Mouse (Mus musculus): ENCODE measurements at regions not wholly inside any gene's neighbourhood (a gene's known extent, or its start where the extent isn't known, plus 50 kb on each side); places are given as distances from the start of the nearest gene placed in this dataset.
A peak's percentile ranks its signal among the peaks of the same experiment; 100 is the strongest.

DNA sequence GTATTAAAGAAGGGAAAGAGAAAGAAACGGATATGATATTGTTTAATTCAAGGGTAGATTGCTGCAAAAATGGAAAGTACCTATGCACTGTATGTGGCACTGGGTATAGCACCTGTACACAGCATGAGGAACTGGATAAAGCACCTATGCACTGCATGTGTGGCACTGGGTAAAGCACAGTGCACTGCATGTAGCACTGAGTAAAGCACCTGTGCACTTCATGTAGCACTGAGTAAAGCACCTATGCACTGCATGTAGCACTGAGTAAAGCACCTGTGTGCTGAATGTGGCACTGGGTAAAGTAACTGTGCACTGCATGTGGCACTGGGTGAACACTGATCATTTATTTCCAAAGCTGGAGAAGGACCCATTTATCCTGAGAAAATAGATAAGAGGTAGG lies 280.2 kb upstream of the Fam49a start:
- Histone ChIP-seq H3K27ac (no peak overlapping the region), H3K4me2 (replicated peaks) (no peak overlapping the region), H3K4me3 (no peak overlapping the region), H3K9me3 (no peaks in the 10 kb centered on the region), H3K9ac (no peak overlapping the region), H3K27me3 (replicated peaks) (no peaks in the 10 kb centered on the region), H3K36me3 (no peaks in the 10 kb centered on the region), H3K4me1 (no peaks in the 10 kb centered on the region)
- WGBS, result 81% methylated on average over 1 of the region's 1 CpGs
- no peak for ATAC-seq (ENCODE audit: low FRiP score, low read depth)

DNA sequence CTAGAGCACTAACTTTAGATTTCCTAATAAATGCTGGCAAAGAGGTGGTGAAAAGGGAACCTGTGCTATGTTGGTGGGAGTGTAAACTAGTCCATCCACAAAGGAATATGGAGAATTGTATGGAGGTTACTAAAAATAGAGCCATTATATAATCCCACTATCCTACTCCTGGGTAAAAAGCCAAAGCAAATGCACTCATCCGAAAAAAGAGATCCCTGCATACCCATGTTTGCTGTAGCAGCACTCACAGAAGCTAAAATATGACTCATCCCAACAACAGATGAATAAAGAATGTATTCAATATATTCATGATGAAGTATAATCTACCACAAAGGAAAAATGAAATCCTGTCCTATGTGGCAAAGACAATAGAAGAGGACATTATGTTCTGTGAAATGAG lies 268.4 kb upstream of the Fam49a start:
- no peaks in the 10 kb centered on the region for H3K9me3 ChIP-seq
- 87% methylated on average over 1 of the region's 1 CpGs for WGBS

DNA sequence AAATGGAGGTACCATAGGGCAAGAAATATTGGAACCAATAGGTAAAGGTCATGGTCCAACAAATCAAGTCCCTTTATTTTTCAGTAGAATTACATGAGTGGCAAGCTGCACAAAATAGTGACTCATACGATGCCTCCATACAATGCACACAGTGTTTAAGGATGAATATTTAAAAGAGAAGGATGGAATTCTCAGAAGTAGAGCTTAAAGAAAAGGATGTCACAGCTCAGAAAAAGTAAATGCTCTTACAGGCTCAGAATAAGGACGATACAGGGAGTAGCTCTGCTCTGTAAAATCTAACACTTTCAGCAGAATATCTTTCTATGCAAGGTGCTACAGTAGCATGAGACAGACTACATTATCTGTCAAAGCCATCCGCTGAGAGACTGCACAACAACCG lies 262.7 kb upstream of the Fam49a start:
- WGBS, result 82% methylated on average over 4 of the region's 4 CpGs
- Histone ChIP-seq H3K4me3 (no peak overlapping the region), H3K4me1 (no peaks in the 10 kb centered on the region), H3K27me3 (replicated peaks) (no peaks in the 10 kb centered on the region), H3K4me2 (replicated peaks) (no peak overlapping the region), H3K36me3 (no peaks in the 10 kb centered on the region), H3K9ac (no peak overlapping the region), H3K9me3 (no peaks in the 10 kb centered on the region), H3K27ac (no peak overlapping the region)
- no peak for ATAC-seq (ENCODE audit: low FRiP score, low read depth)

More for the DNA sequence above, 268.4 kb upstream of the Fam49a start:
- Histone ChIP-seq H3K4me1 (no peaks in the 10 kb centered on the region), H3K9ac (no peak overlapping the region), H3K27me3 (replicated peaks) (no peaks in the 10 kb centered on the region), H3K4me3 (no peak overlapping the region), H3K27ac (no peak overlapping the region), H3K4me2 (replicated peaks) (no peak overlapping the region), H3K36me3 (no peaks in the 10 kb centered on the region)
- no peak for ATAC-seq (ENCODE audit: low FRiP score, low read depth)

DNA sequence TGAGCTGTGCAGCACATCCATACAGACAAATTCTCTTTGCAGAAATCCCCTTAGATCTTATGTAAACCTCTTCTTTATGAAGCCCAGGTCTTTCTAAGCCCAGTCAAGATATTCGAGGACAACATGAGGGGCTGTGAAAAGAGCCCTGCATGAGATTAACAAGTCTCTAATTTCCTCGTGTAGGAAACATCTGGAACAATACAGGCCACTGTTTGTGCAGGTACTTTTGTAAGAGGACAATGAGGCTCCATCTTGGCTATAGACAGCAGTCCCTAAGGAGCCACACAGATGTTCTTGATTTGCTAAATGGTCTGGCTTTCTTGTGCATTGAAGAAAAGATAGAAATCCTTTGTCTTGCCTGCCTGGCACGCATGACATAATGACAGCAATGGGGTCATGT lies 259.5 kb upstream of the Fam49a start:
- H3K4me1 ChIP-seq, result no peaks in the 10 kb centered on the region
- no peak overlapping the region for H3K27ac ChIP-seq
- H3K27me3 ChIP-seq (replicated peaks), result no peaks in the 10 kb centered on the region
- H3K9ac ChIP-seq, result no peak overlapping the region
- no peak overlapping the region for H3K4me3 ChIP-seq
- WGBS, result 36% methylated on average over 3 of the region's 3 CpGs
- H3K36me3 ChIP-seq, result no peaks in the 10 kb centered on the region
- no peak overlapping the region for H3K4me2 ChIP-seq (replicated peaks)
- H3K9me3 ChIP-seq, result no peaks in the 10 kb centered on the region
- no peak for ATAC-seq (ENCODE audit: low FRiP score, low read depth)

DNA sequence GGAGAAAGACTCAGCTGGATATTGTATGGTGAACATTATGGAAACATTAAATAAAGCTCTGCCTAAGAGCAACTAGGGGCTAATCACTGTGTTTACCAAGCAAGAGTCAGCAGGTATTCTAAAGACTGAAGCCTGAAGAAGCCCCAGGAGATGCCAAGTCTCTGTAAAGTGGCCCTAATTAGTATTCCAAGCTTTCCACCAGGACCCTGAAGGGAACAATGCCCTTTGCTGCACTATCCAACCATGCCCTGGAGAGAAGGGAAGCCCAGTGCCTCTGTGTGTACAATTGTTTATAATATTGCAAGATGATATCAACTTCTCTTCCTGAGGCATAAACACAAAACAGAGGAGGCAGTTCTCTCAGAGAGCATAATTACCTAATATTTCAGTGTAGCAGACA lies 251.3 kb upstream of the Fam49a start:
- no peak overlapping the region for H3K4me2 ChIP-seq (replicated peaks)
- H3K4me3 ChIP-seq, result no peak overlapping the region
- no peak overlapping the region for H3K9ac ChIP-seq
- no peaks in the 10 kb centered on the region for H3K36me3 ChIP-seq
- no peaks in the 10 kb centered on the region for H3K9me3 ChIP-seq
- no peaks in the 10 kb centered on the region for H3K27me3 ChIP-seq (replicated peaks)
- no peak for ATAC-seq (ENCODE audit: low FRiP score, low read depth)
- H3K27ac ChIP-seq, result no peak overlapping the region
- no peaks in the 10 kb centered on the region for H3K4me1 ChIP-seq

DNA sequence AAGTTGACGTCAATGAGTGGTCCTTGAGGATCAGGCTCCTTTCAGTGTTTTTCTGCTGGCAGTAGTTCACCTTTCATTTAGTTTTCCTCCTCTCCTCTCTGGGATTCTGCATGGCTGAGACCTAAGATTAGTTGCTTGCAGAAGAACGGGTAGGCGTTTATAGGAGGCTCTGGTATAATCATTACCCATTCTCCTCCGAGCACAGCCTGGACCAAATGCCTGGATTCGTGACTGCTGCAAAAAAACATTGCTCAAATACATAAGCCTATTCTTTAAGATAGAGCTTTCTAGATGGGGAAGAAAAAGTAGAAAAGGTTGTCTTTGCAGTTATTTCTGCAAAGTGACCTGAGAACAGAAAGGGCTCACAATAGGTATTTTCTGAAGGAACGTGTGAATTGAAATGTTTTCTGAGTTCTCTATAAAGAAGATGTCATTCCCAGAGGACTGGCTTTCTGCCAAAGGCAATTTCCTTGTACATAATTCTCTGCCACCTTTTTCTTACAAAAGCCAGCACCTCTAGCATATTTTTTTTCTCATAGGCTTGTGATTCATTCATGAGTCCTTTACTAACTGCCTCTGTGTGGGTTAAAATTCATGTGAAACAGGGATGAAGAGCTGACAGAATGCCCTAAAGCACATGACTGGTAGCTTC lies 238.0 kb upstream of the Fam49a start:
- Histone ChIP-seq H3K27me3 (replicated peaks) (no peaks in the 10 kb centered on the region), H3K36me3 (no peaks in the 10 kb centered on the region), H3K4me3 (no peak overlapping the region), H3K4me1 (no peaks in the 10 kb centered on the region), H3K27ac (no peak overlapping the region), H3K9ac (no peak overlapping the region), H3K9me3 (no peaks in the 10 kb centered on the region), H3K4me2 (replicated peaks) (no peak overlapping the region)
- 87% methylated on average over 6 of the region's 6 CpGs for WGBS
- no peak for ATAC-seq (ENCODE audit: low FRiP score, low read depth)

DNA sequence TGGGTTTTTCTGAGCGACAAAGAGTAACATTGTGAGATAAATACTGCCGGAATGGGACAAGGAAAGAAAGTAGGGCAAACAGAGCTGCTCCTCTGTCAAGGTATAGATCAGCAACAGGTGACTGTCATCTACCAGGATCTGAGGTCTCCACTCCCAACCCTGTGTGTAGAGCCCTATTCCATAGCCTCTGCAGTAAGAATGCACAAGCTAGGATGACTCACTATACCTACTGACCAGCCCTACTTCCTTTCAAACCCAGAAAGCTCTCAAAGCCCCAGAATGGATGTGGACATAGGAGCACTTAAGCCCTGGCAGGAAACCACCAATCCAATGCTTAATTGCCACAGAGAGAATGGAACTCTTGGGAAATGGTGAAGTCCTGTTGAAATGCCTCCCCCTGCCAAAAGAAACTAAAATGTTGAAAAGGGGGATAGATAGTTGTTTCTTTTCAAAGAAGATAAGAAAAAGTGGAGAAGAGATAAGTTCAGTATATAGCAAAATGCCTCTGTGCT lies 231.8 kb upstream of the Fam49a start:
- Histone ChIP-seq H3K9ac (no peak overlapping the region), H3K4me1 (no peaks in the 10 kb centered on the region), H3K4me2 (replicated peaks) (no peak overlapping the region), H3K4me3 (no peak overlapping the region), H3K36me3 (no peaks in the 10 kb centered on the region), H3K27me3 (replicated peaks) (no peaks in the 10 kb centered on the region), H3K9me3 (no peaks in the 10 kb centered on the region), H3K27ac (no peak overlapping the region)
- 76% methylated on average over 2 of the region's 2 CpGs for WGBS
- ATAC-seq (ENCODE audit: low FRiP score, low read depth), result no peak

DNA sequence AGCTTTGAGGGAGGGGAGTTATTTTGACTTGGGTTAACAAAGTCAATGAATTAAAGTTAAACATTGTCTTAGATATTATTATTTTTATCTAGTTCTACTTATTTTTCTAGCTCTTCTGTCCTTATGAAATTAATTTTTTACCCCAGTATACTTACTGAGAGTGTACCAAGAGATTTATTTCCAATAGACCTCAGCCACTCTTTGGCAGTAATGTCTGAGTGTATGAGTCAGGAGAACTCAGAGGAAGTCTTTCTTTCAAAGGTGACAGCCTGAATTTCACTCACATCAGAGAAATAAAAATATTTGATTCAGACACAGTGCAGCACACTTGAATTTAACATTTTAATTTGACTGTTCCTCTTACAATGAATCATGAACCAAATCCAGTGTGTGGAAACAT lies 227.4 kb upstream of the Fam49a start:
- no peaks in the 10 kb centered on the region for H3K27me3 ChIP-seq (replicated peaks)
- no peaks in the 10 kb centered on the region for H3K4me1 ChIP-seq
- ATAC-seq (ENCODE audit: low FRiP score, low read depth), result no peak
- no peaks in the 10 kb centered on the region for H3K9me3 ChIP-seq
- H3K27ac ChIP-seq, result no peak overlapping the region
- H3K4me2 ChIP-seq (replicated peaks), result no peak overlapping the region
- no peak overlapping the region for H3K4me3 ChIP-seq
- no peaks in the 10 kb centered on the region for H3K36me3 ChIP-seq
- H3K9ac ChIP-seq, result no peak overlapping the region

DNA sequence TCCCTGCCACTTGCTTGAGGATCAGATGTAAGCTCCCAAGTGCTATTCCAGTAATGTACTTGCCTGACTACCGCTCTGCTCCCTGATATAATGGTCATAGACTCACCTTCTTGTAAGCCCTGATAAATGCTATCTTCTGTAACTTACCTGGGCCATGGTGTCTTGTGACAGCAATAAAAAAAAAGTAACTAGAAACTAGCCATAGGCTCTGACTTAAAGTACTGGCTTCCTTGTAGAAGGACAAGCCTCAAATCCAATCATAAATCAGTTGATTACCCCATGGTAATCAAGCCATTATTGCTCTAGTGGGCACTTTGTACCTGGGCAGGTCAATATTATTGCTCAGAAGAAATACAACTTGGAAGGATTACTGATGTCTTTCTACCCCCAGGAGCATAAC lies 222.7 kb upstream of the Fam49a start:
- 89% methylated on average over 1 of the region's 1 CpGs for WGBS
- Histone ChIP-seq H3K36me3 (no peaks in the 10 kb centered on the region), H3K4me1 (no peaks in the 10 kb centered on the region), H3K27me3 (replicated peaks) (no peaks in the 10 kb centered on the region), H3K4me2 (replicated peaks) (no peak overlapping the region), H3K27ac (no peak overlapping the region), H3K9me3 (no peaks in the 10 kb centered on the region), H3K9ac (no peak overlapping the region), H3K4me3 (no peak overlapping the region)
- ATAC-seq (ENCODE audit: low FRiP score, low read depth), result no peak

DNA sequence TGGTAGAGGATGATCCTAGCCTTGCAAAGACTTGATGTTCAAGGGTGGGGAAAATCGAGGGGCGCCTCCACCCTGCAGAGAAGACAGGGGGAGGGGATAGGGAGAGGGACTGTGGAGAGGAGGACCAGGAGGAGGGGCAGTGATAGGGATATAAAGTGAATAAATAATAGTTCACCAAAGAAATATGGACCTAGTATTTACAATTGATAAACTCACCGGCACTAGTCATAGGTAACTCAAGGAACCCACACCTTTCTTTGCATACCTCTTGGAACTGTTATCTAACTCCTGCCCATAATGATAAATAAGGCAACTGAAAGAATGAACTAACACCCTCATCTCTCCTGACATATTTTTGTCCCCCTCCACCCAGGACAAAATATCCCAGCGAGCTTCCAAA lies 199.7 kb upstream of the Fam49a start:
- H3K4me1 ChIP-seq, result no peaks in the 10 kb centered on the region
- no peak overlapping the region for H3K4me3 ChIP-seq
- no peak overlapping the region for H3K9ac ChIP-seq
- H3K36me3 ChIP-seq, result no peaks in the 10 kb centered on the region
- 88% methylated on average over 4 of the region's 4 CpGs for WGBS
- H3K27ac ChIP-seq, result no peak overlapping the region
- H3K9me3 ChIP-seq, result no peaks in the 10 kb centered on the region
- no peak for ATAC-seq (ENCODE audit: low FRiP score, low read depth)
- no peak overlapping the region for H3K4me2 ChIP-seq (replicated peaks)
- no peaks in the 10 kb centered on the region for H3K27me3 ChIP-seq (replicated peaks)

DNA sequence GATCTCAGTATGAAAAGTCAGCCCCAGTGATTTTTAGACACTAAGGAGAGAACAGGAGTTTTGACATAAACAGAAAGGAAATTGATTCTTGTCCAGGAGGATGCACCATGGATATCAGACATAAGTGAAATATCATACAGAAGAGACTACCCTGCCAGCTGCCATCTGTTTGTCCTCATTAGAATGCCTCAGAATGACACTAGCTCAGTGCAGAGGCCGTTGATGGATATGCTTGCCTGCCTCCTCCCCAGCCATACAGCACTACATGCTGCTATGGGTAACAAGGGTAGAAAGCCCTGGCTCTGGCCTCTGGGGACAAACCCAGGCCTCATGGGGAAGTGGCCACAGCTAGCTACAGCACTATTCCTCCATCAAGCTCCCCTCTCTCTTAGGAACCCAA lies 198.0 kb upstream of the Fam49a start:
- 0 out of 2 replicates have a peak, but pooled peaks have one; percentile 41 for ATAC-seq (ENCODE audit: low FRiP score, low read depth)
- no peak overlapping the region for H3K27ac ChIP-seq
- H3K4me2 ChIP-seq (replicated peaks), result no peak overlapping the region
- no peaks in the 10 kb centered on the region for H3K36me3 ChIP-seq
- H3K4me3 ChIP-seq, result no peak overlapping the region
- WGBS, result 46% methylated on average over 1 of the region's 1 CpGs
- H3K9ac ChIP-seq, result no peak overlapping the region
- no peaks in the 10 kb centered on the region for H3K27me3 ChIP-seq (replicated peaks)
- no peaks in the 10 kb centered on the region for H3K9me3 ChIP-seq
- no peaks in the 10 kb centered on the region for H3K4me1 ChIP-seq

DNA sequence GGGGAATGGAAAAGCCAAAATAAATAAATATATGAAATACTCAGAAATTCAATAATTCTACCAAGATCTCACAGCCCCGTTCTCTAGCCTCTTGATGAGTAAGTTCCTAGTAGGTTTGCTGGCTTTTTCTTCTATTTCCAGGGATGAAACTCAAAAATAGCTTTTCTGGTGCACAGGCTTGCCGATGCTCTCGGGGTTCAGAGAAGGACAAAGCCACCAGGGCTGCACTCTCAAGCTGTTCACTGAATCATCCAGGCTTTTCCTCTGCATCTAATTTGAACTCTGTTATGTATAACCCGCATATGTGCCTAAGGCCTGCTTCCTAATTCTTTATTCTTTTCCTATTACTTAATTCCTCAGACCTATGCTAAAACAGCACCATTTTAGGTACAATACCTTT lies 197.5 kb upstream of the Fam49a start:
- H3K27ac ChIP-seq, result no peak overlapping the region
- no peak overlapping the region for H3K4me2 ChIP-seq (replicated peaks)
- WGBS, result 85% methylated on average over 4 of the region's 4 CpGs
- ATAC-seq (ENCODE audit: low FRiP score, low read depth), result no peak
- H3K27me3 ChIP-seq (replicated peaks), result no peaks in the 10 kb centered on the region
- H3K9ac ChIP-seq, result no peak overlapping the region
- no peaks in the 10 kb centered on the region for H3K9me3 ChIP-seq
- no peaks in the 10 kb centered on the region for H3K4me1 ChIP-seq
- H3K36me3 ChIP-seq, result no peaks in the 10 kb centered on the region
- no peak overlapping the region for H3K4me3 ChIP-seq

DNA sequence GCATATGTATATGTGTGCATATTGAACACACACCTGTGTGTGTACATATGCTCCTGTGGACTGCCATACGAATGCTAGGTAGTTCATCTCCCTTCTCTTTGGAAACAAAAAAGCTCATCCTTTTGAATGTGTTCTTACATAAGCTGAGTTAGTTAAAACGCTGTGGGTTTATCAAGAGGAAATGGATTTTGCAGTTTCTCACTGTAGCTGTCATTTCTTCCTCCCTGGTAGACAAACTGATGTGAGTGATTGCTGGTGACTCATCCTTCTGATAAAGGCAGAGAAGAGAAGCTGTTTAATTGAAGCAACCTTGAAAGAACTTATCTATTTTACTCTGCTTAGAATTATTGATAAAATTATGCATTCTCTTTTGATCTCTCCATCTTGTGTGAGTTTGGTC lies 173.6 kb upstream of the Fam49a start:
- H3K9ac ChIP-seq, result no peak overlapping the region
- no peak for ATAC-seq (ENCODE audit: low FRiP score, low read depth)
- H3K27me3 ChIP-seq (replicated peaks), result no peaks in the 10 kb centered on the region
- H3K4me2 ChIP-seq (replicated peaks), result no peak overlapping the region
- H3K36me3 ChIP-seq, result no peaks in the 10 kb centered on the region
- H3K4me1 ChIP-seq, result no peaks in the 10 kb centered on the region
- no peak overlapping the region for H3K27ac ChIP-seq
- H3K9me3 ChIP-seq, result no peaks in the 10 kb centered on the region
- H3K4me3 ChIP-seq, result no peak overlapping the region
- 76% methylated on average over 2 of the region's 2 CpGs for WGBS
